ENCODE assay signal across 19 mouse cellular contexts in the genomic region with DNA sequence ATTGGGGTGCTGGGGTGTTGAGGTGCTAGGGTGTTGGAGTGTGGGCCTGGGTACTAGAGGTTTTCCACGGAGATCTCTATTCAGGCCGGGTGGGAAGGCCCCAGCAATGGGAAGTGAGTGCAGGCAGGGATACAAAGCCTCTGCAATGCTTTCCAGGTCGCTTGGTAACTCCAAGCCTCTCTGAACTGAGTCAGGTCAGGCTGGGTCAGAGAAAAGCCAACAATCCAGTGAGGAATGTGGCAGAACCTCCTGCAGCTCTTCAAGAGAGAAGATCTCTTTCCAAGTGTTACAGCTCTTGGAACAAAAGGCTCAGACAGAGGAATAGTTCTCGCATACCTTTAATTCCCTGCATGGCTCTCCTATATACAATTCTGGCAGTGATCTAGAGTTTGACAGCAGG.
DNase-seq lines count a peak whose midpoint lies in the region; ATAC-seq lines count a peak whose summit lies in the region.
"Had no signal": no experiment of that assay in that cellular context is flagged by ENCODE, and none has a peak within 500 bp of the region (broad histone marks: within the 10 kb centered on the region; RNA-seq: fewer than 3 reads in every experiment).

No protein-coding gene starts in this region.

- no peak overlapping the region for H3K4me2 ChIP-seq in forebrain, embryonic 11.5 days (ENCODE audit: low read depth, low read length, severe bottlenecking)
- H3K4me2 ChIP-seq in forebrain, embryonic 12.5 days: no peak overlapping the region
- H3K4me2 ChIP-seq in lung, embryonic 15.5 days: no peak overlapping the region
- H3K4me2 ChIP-seq: embryonic facial prominence, embryonic 15.5 days; forebrain, embryonic 15.5 days; hindbrain, embryonic 15.5 days; limb, embryonic 15.5 days; neural tube, embryonic 13.5 days; stomach, embryonic 15.5 days had no signal

- no peak overlapping the region for H3K9ac ChIP-seq in forebrain, embryonic 11.5 days (ENCODE audit: low read length)
- no peak overlapping the region for H3K9ac ChIP-seq in forebrain, embryonic 12.5 days
- no peak overlapping the region for H3K9ac ChIP-seq in lung, embryonic 15.5 days
- H3K9ac ChIP-seq: embryonic facial prominence, embryonic 15.5 days; forebrain, embryonic 15.5 days; hindbrain, embryonic 15.5 days; limb, embryonic 15.5 days; liver, postnatal 0 days; neural tube, embryonic 13.5 days; stomach, embryonic 15.5 days had no signal

- no peak overlapping the region for H3K4me3 ChIP-seq in forebrain, embryonic 11.5 days (ENCODE audit: low read depth, low read length)
- no peak overlapping the region for H3K4me3 ChIP-seq in forebrain, embryonic 12.5 days (replicated peaks)
- no peak overlapping the region for H3K4me3 ChIP-seq in lung, embryonic 15.5 days
- H3K4me3 ChIP-seq: embryonic facial prominence, embryonic 15.5 days; forebrain, embryonic 15.5 days; hindbrain, embryonic 15.5 days; limb, embryonic 15.5 days; neural tube, embryonic 13.5 days; stomach, embryonic 15.5 days had no signal

- peak; percentile 50 for DNase-seq in forebrain, embryonic 11.5 days (ENCODE audit: low spot score)
- no peak for DNase-seq in lung, postnatal 4 days
- peak; percentile 3 for DNase-seq in brain, adult 2 months (ENCODE audit: low read depth, low spot score)
- DNase-seq in lung, postnatal 36 days: peak; percentile 9
- DNase-seq in spleen, postnatal 36 days (ENCODE audit: low spot score in 2 of 2): no peak
- DNase-seq in spleen, postnatal 14 days (ENCODE audit: low spot score in 2 of 2): no peak
- DNase-seq: cerebellum, postnatal 25 days; kidney, adult 8-10 months; liver, postnatal 0 days; midbrain, embryonic 14.5 days had no signal

- ATAC-seq in forebrain, embryonic 11.5 days (replicated peaks; ENCODE audit: low FRiP score): no peak
- ATAC-seq in forebrain, embryonic 12.5 days (ENCODE audit: low FRiP score): no peak
- peak; percentile 42; the same call in 1 of the 2 replicates for ATAC-seq in lung, embryonic 15.5 days (ENCODE audit: borderline replicate concordance, extremely low read depth, low FRiP score, low TSS enrichment)
- ATAC-seq: forebrain, embryonic 15.5 days; liver, postnatal 0 days had no signal

- H3K9me3 ChIP-seq in forebrain, embryonic 11.5 days (ENCODE audit: control insufficient read depth, low read length): no peaks in the 10 kb centered on the region
- no peaks in the 10 kb centered on the region for H3K9me3 ChIP-seq in forebrain, embryonic 12.5 days
- no peaks in the 10 kb centered on the region for H3K9me3 ChIP-seq in lung, embryonic 15.5 days
- H3K9me3 ChIP-seq: embryonic facial prominence, embryonic 15.5 days; forebrain, embryonic 15.5 days; hindbrain, embryonic 15.5 days; limb, embryonic 15.5 days; neural tube, embryonic 13.5 days; stomach, embryonic 15.5 days had no signal

- H3K27me3 ChIP-seq in forebrain, embryonic 11.5 days (ENCODE audit: control insufficient read depth, insufficient read depth, low read length): no peaks in the 10 kb centered on the region
- H3K27me3 ChIP-seq in forebrain, embryonic 12.5 days: no peaks in the 10 kb centered on the region
- no peaks in the 10 kb centered on the region for H3K27me3 ChIP-seq in lung, embryonic 15.5 days
- H3K27me3 ChIP-seq: CH12.LX; embryonic facial prominence, embryonic 15.5 days; forebrain, embryonic 15.5 days; hindbrain, embryonic 15.5 days; limb, embryonic 15.5 days; neural tube, embryonic 13.5 days; stomach, embryonic 15.5 days had no signal

- no peaks in the 10 kb centered on the region for H3K4me1 ChIP-seq in forebrain, embryonic 11.5 days (replicated peaks; ENCODE audit: control insufficient read depth, insufficient read depth, low read length)
- peaks cover 3% of the 10 kb centered on the region; the same call in 1 of the 2 replicates for H3K4me1 ChIP-seq in forebrain, embryonic 12.5 days
- no peaks in the 10 kb centered on the region for H3K4me1 ChIP-seq in lung, embryonic 15.5 days
- H3K4me1 ChIP-seq: embryonic facial prominence, embryonic 15.5 days; forebrain, embryonic 15.5 days; hindbrain, embryonic 15.5 days; limb, embryonic 15.5 days; stomach, embryonic 15.5 days had no signal

- 20% methylated on average over 4 of the region's 4 CpGs for WGBS in forebrain, embryonic 11.5 days
- WGBS in forebrain, embryonic 12.5 days: 18% methylated on average over 4 of the region's 4 CpGs
- WGBS in lung, embryonic 15.5 days: 13% methylated on average over 4 of the region's 4 CpGs

- H3K36me3 ChIP-seq in forebrain, embryonic 11.5 days (ENCODE audit: control insufficient read depth, insufficient read depth, low read length): no peaks in the 10 kb centered on the region
- H3K36me3 ChIP-seq in forebrain, embryonic 12.5 days (replicated peaks): no peaks in the 10 kb centered on the region
- H3K36me3 ChIP-seq in lung, embryonic 15.5 days: no peaks in the 10 kb centered on the region
- H3K36me3 ChIP-seq: embryonic facial prominence, embryonic 15.5 days; forebrain, embryonic 15.5 days; hindbrain, embryonic 15.5 days; limb, embryonic 15.5 days; neural tube, embryonic 13.5 days; stomach, embryonic 15.5 days had no signal

- H3K27ac ChIP-seq in forebrain, embryonic 11.5 days (ENCODE audit: low read depth, low read length): no peak overlapping the region
- H3K27ac ChIP-seq in forebrain, embryonic 12.5 days: no peak overlapping the region
- H3K27ac ChIP-seq in lung, embryonic 15.5 days: peak overlapping the region; percentile 22; the same call in 1 of the 2 replicates
- H3K27ac ChIP-seq: embryonic facial prominence, embryonic 15.5 days; forebrain, embryonic 15.5 days; hindbrain, embryonic 15.5 days; limb, embryonic 15.5 days; neural tube, embryonic 13.5 days; stomach, embryonic 15.5 days had no signal

Comparison
In these comparisons a context has a peak if more than half of its experiments do, and no peak if none do; other contexts are left out.
1. DNase-seq: peak in forebrain, embryonic 11.5 days (single experiment), brain, adult 2 months (single experiment) and lung, postnatal 36 days (single experiment); none in lung, postnatal 4 days (0 of 2), spleen, postnatal 36 days (0 of 2) and spleen, postnatal 14 days (0 of 2).